Mouse (Mus musculus) liver, embryonic 12.5 days (tissue): Measurements from ENCODE around the gene Nusap1. TPM values are rescaled to one million over a fixed set of nuclear protein-coding genes. Genes with fewer than 3 reads are reported as not detected.
"Not testable (repeated sequence)": the region's sequence is repeated elsewhere in the genome, so short reads cannot be mapped to it uniquely, and the experiment has no call there.

ENCODE experiments used
- ATAC-seq: fragments of 200-750 bp; cut with Nextera tagmentation; 2 replicates; pipeline ENCODE4 v1.8.0; 2017; ENCODE audit warnings: moderate number of reproducible peaks, mild to moderate bottlenecking, moderate library complexity
- H3K27ac ChIP-seq: fragments of 300-500 bp; sonication (generic); 2 replicates; pipeline ENCODE4 v1.5.1; 2016; ENCODE audit warnings: mild to moderate bottlenecking
- H3K27me3 ChIP-seq: fragments of 300-500 bp; sonication (generic); replicated peaks from 2 replicates; pipeline ENCODE4 v1.6.1; 2016; ENCODE audit warnings: mild to moderate bottlenecking, moderate library complexity
- H3K36me3 ChIP-seq: fragments of 300-500 bp; sonication (generic); 2 replicates; pipeline ENCODE4 v1.6.1; 2016; ENCODE audit warnings: mild to moderate bottlenecking, moderate library complexity
- H3K4me1 ChIP-seq: fragments of 300-500 bp; sonication (generic); 2 replicates; pipeline ENCODE4 v1.6.1; 2016
- H3K4me2 ChIP-seq: fragments of 300-500 bp; sonication (generic); 2 replicates; pipeline ENCODE4 v1.6.1; 2016; ENCODE audit warnings: mild to moderate bottlenecking, moderate library complexity
- H3K4me3 ChIP-seq: fragments of 300-500 bp; sonication (generic); 2 replicates; pipeline ENCODE4 v1.5.1; 2016; ENCODE audit warnings: mild to moderate bottlenecking, moderate library complexity
- H3K9ac ChIP-seq: fragments of 300-500 bp; sonication (generic); 2 replicates; pipeline ENCODE4 v1.6.1; 2016; ENCODE audit warnings: mild to moderate bottlenecking, moderate library complexity
- H3K9me3 ChIP-seq: fragments of 300-500 bp; sonication (generic); replicated peaks from 2 replicates; pipeline ENCODE4 v1.6.1; 2016; ENCODE audit warnings: mild to moderate bottlenecking, moderate library complexity
- WGBS: fragments of 180-500 bp; shearing (Covaris S2); methylation state at CpG from one replicate; pipeline ENCODE4 v1.1.7; 2016; ENCODE audit not compliant: insufficient replicate concordance; 5-methylcytosine and 5-hydroxymethylcytosine counted together
- polyA plus RNA-seq: library from polyadenylated mRNA; unstranded; fragments of >200 nt; fragmentation: Nextera tagmentation; extraction: Ambion mirVana; gene quantifications from 2 replicates; pipeline ENCODE4 v1.2.1, GENCODE M21; 2016

Nusap1 gene
- polyA plus RNA-seq, 1 experiment from 2014 or later: 90.2 TPM

DNA sequence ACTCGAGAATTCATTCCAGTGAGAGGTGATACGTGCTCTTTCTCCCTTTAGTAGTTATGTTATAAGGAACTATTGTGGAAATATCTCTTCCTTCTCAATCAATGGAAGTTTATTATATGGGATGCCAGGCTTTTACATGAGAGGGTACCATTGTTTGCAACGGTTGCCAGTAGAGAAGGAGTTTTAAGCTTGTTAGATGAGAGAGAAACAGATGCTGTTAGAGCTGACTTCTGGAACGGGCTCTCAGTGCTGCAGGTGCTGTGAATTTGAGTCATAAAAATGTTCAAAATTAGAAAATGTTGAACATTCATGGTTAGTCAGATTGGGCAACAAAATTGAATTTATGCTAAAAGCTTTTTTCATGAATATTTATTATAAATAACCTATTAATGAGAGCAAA is 17.1 kb upstream of the Nusap1 start:
- H3K4me3 ChIP-seq: no peak overlapping the region
- H3K9ac ChIP-seq: no peak overlapping the region
- peaks cover 83% of the 10 kb centered on the region for H3K4me1 ChIP-seq
- peaks cover 89% of the 10 kb centered on the region for H3K36me3 ChIP-seq
- no peaks in the 10 kb centered on the region for H3K9me3 ChIP-seq
- H3K4me2 ChIP-seq: no peak overlapping the region
- peak overlapping the region; percentile 10; the same call in 1 of the 2 replicates for H3K27ac ChIP-seq
- no peaks in the 10 kb centered on the region for H3K27me3 ChIP-seq
- no peak for ATAC-seq
- WGBS: 87% methylated on average over 4 of the region's 4 CpGs

DNA sequence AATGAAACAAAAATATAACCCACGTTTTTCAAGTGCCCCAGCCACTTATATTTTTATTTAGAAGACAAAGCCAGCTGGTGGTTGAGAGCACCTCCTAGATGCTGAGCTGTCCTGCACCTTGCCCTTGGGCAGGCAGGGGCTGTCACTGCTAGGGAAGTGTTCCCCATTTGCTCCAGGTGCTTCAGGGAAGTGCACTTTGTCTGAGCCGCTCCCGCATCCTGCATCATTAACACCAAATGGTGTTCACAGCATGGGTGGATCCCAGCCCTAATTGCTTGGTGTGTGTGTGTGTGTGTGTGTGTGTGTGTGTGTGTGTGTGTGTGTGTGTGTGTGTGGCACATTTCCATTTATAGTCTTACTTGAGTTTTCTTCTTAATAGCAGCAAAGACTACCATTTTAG is 16.5 kb upstream of the Nusap1 start:
- H3K27me3 ChIP-seq, H3K4me3 ChIP-seq, ATAC-seq, H3K9ac ChIP-seq, H3K9me3 ChIP-seq: not testable (repeated sequence)
- Histone ChIP-seq H3K36me3 (peaks cover 89% of the 10 kb centered on the region), H3K4me2 (peak overlapping the region; percentile 25), H3K4me1 (peaks cover 83% of the 10 kb centered on the region), H3K27ac (peak overlapping the region; percentile 49)
- WGBS: 81% methylated on average over 3 of the region's 3 CpGs

DNA sequence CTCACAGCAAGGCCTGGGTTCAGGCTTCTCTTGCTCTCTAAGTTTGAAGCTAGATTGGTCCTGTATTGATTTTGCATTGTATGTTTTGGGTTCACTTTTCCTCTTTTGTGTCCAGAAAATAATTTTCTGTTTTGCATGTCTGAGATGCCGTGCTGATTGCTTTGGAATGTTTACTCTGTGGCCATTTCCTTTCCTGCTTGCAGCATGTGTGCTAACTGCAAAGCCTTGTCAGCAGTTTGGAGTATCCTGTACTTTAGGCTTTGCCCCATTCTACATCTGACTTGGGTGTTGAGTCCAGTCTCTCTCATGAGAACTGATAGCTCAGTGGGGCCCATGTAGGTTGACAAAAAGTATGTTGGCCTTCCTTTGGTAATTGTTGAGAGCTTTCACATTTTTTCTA is 15.6 kb upstream of the Nusap1 start:
- Histone ChIP-seq H3K4me1 (peaks cover 84% of the 10 kb centered on the region), H3K27ac (peak overlapping the region; percentile 76), H3K9me3 (no peaks in the 10 kb centered on the region), H3K27me3 (no peaks in the 10 kb centered on the region), H3K4me3 (peak overlapping the region; percentile 5; the same call in 1 of the 2 replicates), H3K9ac (peak overlapping the region; percentile 58), H3K4me2 (peak overlapping the region; percentile 60), H3K36me3 (peaks cover 89% of the 10 kb centered on the region)
- ATAC-seq: no peak
- WGBS: 74% methylated on average over 1 of the region's 1 CpGs

DNA sequence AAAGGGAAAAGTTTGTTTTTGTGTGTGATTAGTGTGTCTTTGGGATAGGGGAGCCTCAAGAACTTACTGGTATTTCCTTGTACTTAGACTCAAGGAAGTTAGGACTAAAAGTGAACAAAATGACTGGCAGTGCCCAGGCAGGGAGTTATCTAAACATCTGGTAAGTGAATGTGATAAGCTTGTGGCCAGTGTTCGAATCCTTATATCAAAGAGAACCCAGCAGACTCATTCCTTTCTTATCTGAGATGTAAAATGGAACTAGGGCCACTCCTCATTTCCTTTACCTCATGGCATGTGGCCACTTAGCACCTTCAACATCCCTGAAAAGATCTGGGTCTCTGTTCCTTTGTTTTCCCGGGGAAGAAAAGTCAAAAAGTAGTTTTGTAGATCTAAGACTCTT is 14.2 kb upstream of the Nusap1 start:
- no peaks in the 10 kb centered on the region for H3K9me3 ChIP-seq
- 0 out of 2 replicates have a peak overlapping the region, but pooled peaks have one; percentile 13 for H3K9ac ChIP-seq
- peaks cover 79% of the 10 kb centered on the region for H3K4me1 ChIP-seq
- peak overlapping the region; percentile 60 for H3K4me2 ChIP-seq
- peak; percentile 43 for ATAC-seq
- H3K27ac ChIP-seq: peak overlapping the region; percentile 98
- H3K4me3 ChIP-seq: 0 out of 2 replicates have a peak overlapping the region, but pooled peaks have one; percentile 6
- H3K36me3 ChIP-seq: peaks cover 90% of the 10 kb centered on the region
- WGBS: 32% methylated on average over 2 of the region's 2 CpGs
- H3K27me3 ChIP-seq: no peaks in the 10 kb centered on the region

DNA sequence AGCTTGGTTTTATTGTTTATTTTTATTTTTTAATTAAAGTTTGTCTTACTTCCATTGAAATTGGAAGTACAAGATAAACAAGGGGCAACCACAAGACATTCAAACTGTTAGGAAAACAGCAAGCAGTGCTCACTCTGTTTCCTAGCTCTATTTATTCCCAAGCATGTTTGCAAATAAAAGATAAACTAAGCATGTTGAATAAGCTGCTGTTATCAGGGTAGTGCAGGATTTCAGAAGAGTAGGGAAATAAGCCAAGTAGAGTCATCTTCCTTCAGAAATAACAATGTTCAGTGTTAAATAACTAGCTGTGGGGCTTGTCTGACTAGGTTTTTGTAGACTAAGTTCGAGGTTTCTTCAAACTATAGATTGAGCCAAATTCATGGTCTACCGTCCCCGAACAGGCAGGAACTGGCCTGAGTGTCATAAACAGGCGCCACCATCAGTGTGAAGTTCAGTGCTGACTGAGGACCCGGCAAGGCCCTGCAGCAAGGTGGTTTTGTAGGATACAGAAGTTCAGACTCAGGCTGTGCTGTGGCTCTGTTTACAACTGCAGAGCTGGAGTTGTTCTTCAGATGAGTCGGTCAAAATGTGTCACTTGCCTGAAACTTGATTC is 12.6 kb upstream of the Nusap1 start:
- peaks cover 90% of the 10 kb centered on the region for H3K36me3 ChIP-seq
- peaks cover 72% of the 10 kb centered on the region for H3K4me1 ChIP-seq
- H3K27me3 ChIP-seq: no peaks in the 10 kb centered on the region
- peak overlapping the region; percentile 60 for H3K4me2 ChIP-seq
- 34% methylated on average over 6 of the region's 6 CpGs for WGBS
- peak overlapping the region; percentile 98 for H3K27ac ChIP-seq
- H3K9me3 ChIP-seq: no peaks in the 10 kb centered on the region
- H3K4me3 ChIP-seq: peak overlapping the region; percentile 30
- H3K9ac ChIP-seq: peak overlapping the region; percentile 41
- peak; percentile 92 for ATAC-seq

DNA sequence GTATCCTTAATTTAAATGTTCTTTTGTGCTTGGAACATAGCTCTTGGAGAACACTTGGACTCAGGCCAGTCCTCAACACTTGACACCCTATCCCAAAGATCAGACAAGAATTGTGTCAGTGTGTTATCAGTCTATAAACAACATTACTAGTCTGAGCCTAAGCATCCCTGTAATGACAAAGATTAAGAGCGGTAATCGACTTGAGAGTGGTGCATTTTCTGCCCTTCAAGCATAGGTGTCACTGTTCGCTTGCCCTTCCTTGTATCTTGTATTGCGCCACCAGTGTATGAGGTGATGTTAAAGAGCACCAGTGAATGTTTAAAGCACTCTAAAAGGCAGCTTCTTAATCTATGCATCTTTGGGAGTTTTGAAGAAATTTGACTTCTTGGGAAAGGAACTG is 11.1 kb upstream of the Nusap1 start:
- H3K27ac ChIP-seq: peak overlapping the region; percentile 98
- H3K36me3 ChIP-seq: peaks cover 92% of the 10 kb centered on the region
- WGBS: 68% methylated on average over 4 of the region's 4 CpGs
- no peak overlapping the region for H3K9ac ChIP-seq
- no peaks in the 10 kb centered on the region for H3K9me3 ChIP-seq
- no peak overlapping the region for H3K4me3 ChIP-seq
- H3K4me1 ChIP-seq: peaks cover 58% of the 10 kb centered on the region
- H3K27me3 ChIP-seq: no peaks in the 10 kb centered on the region
- H3K4me2 ChIP-seq: no peak overlapping the region
- peak; percentile 44 for ATAC-seq

DNA sequence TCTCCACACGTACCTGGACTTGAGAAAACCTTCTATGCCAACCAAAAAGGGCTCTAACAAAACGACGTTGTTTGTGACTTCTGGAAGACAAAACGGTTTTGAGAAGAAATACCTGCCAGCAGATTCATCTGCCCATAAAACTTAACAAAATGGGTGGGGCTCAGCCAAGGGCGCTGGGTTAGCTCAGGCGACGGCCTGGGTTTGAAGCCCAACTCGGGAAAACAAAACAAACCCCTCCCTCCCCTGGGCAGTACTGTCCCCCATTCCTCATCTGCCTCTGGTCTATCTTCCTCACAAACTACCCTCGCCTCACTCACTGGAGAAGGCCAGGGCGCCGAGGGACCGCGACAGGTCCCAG is 278 bp upstream of the Nusap1 start:
- whole genome bisulfite sequencing: under 1% methylated on average over 13 of the region's 13 CpGs
- Histone ChIP-seq H3K36me3 (peaks cover 38% of the 10 kb centered on the region), H3K9ac (peak overlapping the region; percentile 81), H3K9me3 (no peaks in the 10 kb centered on the region), H3K4me2 (peak overlapping the region; percentile 67), H3K4me1 (peaks cover 42% of the 10 kb centered on the region), H3K4me3 (peak overlapping the region; percentile 72), H3K27ac (peak overlapping the region; percentile 89), H3K27me3 (no peaks in the 10 kb centered on the region)
- ATAC-seq: peak; percentile 73

DNA sequence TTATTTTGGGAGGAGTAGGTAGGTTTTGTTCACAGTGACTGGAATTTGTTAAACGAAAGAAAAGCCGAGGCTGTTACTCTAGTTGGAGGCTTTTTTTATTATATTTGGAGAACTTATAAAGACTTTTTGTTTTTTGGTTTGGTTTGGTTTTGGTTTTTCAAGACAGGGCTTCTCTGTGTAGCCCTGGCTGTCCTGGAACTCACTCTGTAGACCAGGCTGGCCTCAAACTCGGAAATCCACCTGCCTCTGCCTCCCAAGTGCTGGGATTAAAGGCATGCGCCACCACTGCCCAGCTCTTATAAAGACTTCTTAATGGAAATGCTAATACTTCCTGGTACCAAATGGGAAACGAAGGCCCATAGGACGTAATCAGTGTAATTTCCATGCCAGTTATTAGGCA is 904 bp downstream of the Nusap1 start:
- H3K27ac ChIP-seq: peak overlapping the region; percentile 89
- 7% methylated on average over 6 of the region's 6 CpGs for WGBS
- H3K27me3 ChIP-seq, H3K9me3 ChIP-seq, ATAC-seq: not testable (repeated sequence)
- peaks cover 40% of the 10 kb centered on the region for H3K36me3 ChIP-seq
- H3K9ac ChIP-seq: peak overlapping the region; percentile 86
- peak overlapping the region; percentile 72 for H3K4me3 ChIP-seq
- H3K4me1 ChIP-seq: peaks cover 47% of the 10 kb centered on the region
- peak overlapping the region; percentile 77 for H3K4me2 ChIP-seq

DNA sequence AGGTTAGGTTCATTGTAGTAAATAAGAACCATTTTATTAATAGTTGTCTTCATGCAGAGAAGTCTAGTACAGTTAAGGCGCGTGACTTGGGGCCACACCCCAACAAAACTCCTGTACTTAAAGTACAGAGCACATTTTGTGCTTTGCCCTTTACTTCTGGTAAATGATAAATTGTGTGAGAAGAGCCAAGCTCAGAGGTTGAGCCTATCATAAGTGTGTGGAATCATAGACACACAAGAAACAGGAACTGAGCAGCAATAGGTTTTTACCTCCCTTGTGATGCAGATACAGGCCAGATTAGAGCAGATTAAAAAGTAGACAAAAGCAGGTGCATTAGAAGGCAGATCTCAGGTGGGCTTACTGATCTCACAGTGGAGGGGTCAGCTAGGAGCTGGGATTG is 3.2 kb downstream of the Nusap1 start:
- H3K9me3 ChIP-seq: no peaks in the 10 kb centered on the region
- ATAC-seq: no peak

DNA sequence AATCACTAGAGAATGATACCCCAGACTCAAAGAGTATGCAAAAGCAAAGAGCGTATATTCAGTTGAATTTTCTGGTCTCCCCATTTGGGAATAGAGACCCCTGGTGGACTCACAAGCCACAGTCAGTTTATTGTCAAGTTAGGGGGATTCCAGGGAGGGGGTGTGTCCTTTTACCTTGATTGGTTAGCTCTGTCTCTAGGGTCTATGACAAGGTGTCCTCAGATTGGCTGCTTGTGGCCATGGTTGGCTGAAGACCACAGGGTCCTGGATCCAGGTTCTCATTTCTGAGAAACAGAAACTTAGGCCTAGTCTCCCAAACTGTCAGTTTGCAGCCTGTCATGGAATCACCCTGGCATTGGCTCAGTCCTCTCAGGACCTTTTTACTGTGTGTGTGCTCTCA is 18.7 kb downstream of the Nusap1 start:
- ATAC-seq: no peak
- Histone ChIP-seq H3K27me3 (no peaks in the 10 kb centered on the region), H3K27ac (no peak overlapping the region), H3K9ac (no peak overlapping the region), H3K4me2 (no peak overlapping the region), H3K36me3 (peaks cover 99% of the 10 kb centered on the region), H3K9me3 (no peaks in the 10 kb centered on the region), H3K4me3 (no peak overlapping the region), H3K4me1 (no peaks in the 10 kb centered on the region)
- WGBS: 93% methylated on average over 1 of the region's 1 CpGs

More for the DNA sequence above, 3.2 kb downstream of the Nusap1 start:
- Histone ChIP-seq H3K27ac (no peak overlapping the region), H3K9ac (peak overlapping the region; percentile 49; the same call in 1 of the 2 replicates), H3K4me3 (peak overlapping the region; percentile 72), H3K4me1 (peaks cover 46% of the 10 kb centered on the region), H3K4me2 (peak overlapping the region; percentile 77), H3K36me3 (peaks cover 47% of the 10 kb centered on the region), H3K27me3 (no peaks in the 10 kb centered on the region)
- 90% methylated on average over 2 of the region's 2 CpGs for WGBS

DNA sequence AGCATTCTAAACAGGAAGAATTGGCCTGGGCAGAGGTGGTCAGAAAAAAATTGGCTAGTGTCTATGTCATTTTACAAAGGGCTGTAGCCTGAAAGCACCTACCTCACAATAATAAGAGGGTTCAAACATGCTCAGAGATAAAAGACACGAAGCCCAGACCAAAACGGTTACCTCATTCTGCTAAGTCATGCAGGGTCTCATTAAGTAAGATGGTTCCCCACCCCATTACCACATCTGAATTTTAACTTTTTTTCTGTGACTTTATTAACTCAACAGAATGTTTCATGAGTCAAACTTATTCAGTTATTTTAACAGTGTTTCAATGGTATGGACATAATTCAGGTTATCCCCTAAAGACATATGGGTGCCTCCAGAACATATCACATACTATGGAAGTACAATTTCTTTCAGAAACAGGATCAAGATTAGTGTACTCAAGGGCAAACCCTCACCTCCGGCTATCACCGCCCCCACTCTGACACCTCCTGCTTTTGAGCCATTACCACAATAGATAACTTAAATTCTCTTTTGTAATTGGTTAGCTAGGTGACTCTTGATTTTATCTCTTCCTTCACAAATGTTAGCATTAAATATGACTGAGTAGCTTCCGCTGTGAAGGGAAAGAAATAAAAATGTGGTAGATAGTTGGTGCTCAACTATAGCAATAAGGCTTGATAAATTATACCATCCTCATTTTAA is 23.3 kb downstream of the Nusap1 start:
- Histone ChIP-seq H3K36me3 (peaks cover 100% of the 10 kb centered on the region), H3K9ac (no peak overlapping the region), H3K9me3 (no peaks in the 10 kb centered on the region), H3K27me3 (no peaks in the 10 kb centered on the region), H3K4me3 (no peak overlapping the region), H3K4me2 (no peak overlapping the region), H3K4me1 (no peaks in the 10 kb centered on the region), H3K27ac (no peak overlapping the region)
- ATAC-seq: no peak
- whole genome bisulfite sequencing: 76% methylated on average over 5 of the region's 5 CpGs

DNA sequence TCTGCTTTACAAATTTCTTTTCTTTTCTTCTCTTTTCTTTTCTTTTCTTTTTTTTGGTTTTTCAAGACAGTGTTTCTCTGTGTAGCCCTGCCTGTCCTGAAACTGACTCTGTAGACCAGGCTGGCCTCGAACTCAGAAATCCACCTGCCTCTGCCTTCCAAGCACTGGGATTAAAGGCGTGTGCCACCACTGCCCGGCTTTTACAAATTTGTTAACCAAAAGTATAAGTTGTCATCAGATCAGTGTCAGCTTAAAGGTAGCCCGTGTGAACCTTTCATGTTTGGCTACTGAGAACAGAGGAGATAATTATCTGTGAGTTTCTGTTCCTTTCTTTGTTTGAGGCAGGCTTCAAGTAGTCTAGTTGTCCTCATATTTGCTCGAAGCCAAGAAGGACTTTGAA is 26.2 kb downstream of the Nusap1 start:
- H3K9me3 ChIP-seq: no peaks in the 10 kb centered on the region
- peaks cover 100% of the 10 kb centered on the region for H3K36me3 ChIP-seq
- H3K9ac ChIP-seq: no peak overlapping the region
- H3K4me3 ChIP-seq: no peak overlapping the region
- H3K4me2 ChIP-seq: no peak overlapping the region
- no peak overlapping the region for H3K27ac ChIP-seq
- 89% methylated on average over 5 of the region's 5 CpGs for WGBS
- no peaks in the 10 kb centered on the region for H3K27me3 ChIP-seq
- H3K4me1 ChIP-seq: no peaks in the 10 kb centered on the region
- no peak for ATAC-seq
